ENCODE assay signal across 8 mouse cellular contexts in genomic region chr5:33723641-33724465, GRCm38 (mm10). TPM values are rescaled to one million over a fixed set of nuclear protein-coding genes. Genes with fewer than 3 reads are reported as not detected.
A peak's percentile ranks its signal among the peaks of the same experiment; 100 is the strongest.
DNase-seq lines count a peak whose midpoint lies in the region; ATAC-seq lines count a peak whose summit lies in the region.

No protein-coding gene starts in this region.

- H3K4me1 ChIP-seq in brown adipose tissue, adult 24 weeks (ENCODE audit: control insufficient read depth, insufficient read depth, insufficient read length, low read length) = peaks cover 4% of the 10 kb centered on the region; the same call in 1 of the 2 replicates
- peaks cover 37% of the 10 kb centered on the region for H3K4me1 ChIP-seq in intestine, embryonic 16.5 days (ENCODE audit: control insufficient read depth, insufficient read depth, low read length)

- intact Hi-C loops in gastrocnemius, postnatal 36 days (cut with DNase I) = no loop called here

- ATAC-seq in intestine, embryonic 16.5 days = peak; percentile 62
- no peak for ATAC-seq in cerebellum, adult (ENCODE audit: insufficient number of reproducible peaks, low FRiP score, low TSS enrichment)

- H3K4me2 ChIP-seq in intestine, embryonic 16.5 days (ENCODE audit: low read depth, low read length) = peak overlapping the region; percentile 99

- H3K27me3 ChIP-seq in intestine, embryonic 16.5 days (replicated peaks; ENCODE audit: control insufficient read depth, insufficient read depth, low read length) = 0 out of 2 replicates have a peak, but pooled peaks cover 5% of the 10 kb centered on the region

- 9% methylated on average over 36 of the region's 36 CpGs for WGBS in intestine, embryonic 16.5 days

- DNase-seq in embryo, embryonic 10 days (ENCODE audit: low spot score) = peak; percentile 75
- DNase-seq in embryo, embryonic 11 days = no peak
- DNase-seq in mesoderm, embryonic 11.5 days (ENCODE audit: low read depth, low spot score) = peak; percentile 65
- no peak for DNase-seq in T-cell, adult 2 months (ENCODE audit: low spot score)
- DNase-seq in gastrocnemius, postnatal 36 days = no peak

- H3K27ac ChIP-seq in brown adipose tissue, adult 24 weeks (replicated peaks; ENCODE audit: low read depth, low read length) = no peak overlapping the region
- peak overlapping the region; percentile 89 for H3K27ac ChIP-seq in intestine, embryonic 16.5 days (ENCODE audit: low read length)

- H3K4me3 ChIP-seq in brown adipose tissue, adult 24 weeks (ENCODE audit: insufficient read depth, low read depth, low read length) = peak overlapping the region; percentile 60
- H3K4me3 ChIP-seq in intestine, embryonic 16.5 days (ENCODE audit: low read length) = peak overlapping the region; percentile 61

- no peaks in the 10 kb centered on the region for H3K36me3 ChIP-seq in intestine, embryonic 16.5 days (ENCODE audit: control insufficient read depth, insufficient read depth, low read length)

- no peaks in the 10 kb centered on the region for H3K9me3 ChIP-seq in intestine, embryonic 16.5 days (ENCODE audit: control insufficient read depth, low read length)

- H3K9ac ChIP-seq in intestine, embryonic 16.5 days (ENCODE audit: low read depth, low read length) = peak overlapping the region; percentile 85

RNA-seq across cellular contexts. Expression of gene Fgfr3, which starts 2.4 kb away (rescaled TPM):
- 1.0 and 3.5 TPM in 2 replicates for polyA plus RNA-seq in brown adipose tissue, adult 24 weeks (2012; ENCODE audit: insufficient read depth, insufficient read length, missing spikeins)
- 9.0 and 9.8 TPM in 2 replicates for polyA plus RNA-seq in intestine, embryonic 16.5 days (2015; fragmentation: Nextera tagmentation; extraction: Ambion mirVana)
- 1 to 10 TPM; 3.1 to 5.0 TPM for total RNA-seq in gastrocnemius, postnatal 36 days (2021)

RNA-seq across cellular contexts. Expression of gene Letm1, which starts 58.8 kb away (rescaled TPM):
- polyA plus RNA-seq in brown adipose tissue, adult 24 weeks (2012; ENCODE audit: insufficient read depth, insufficient read length, missing spikeins) = 124 and 126 TPM in 2 replicates
- polyA plus RNA-seq in intestine, embryonic 16.5 days (2015; fragmentation: Nextera tagmentation; extraction: Ambion mirVana) = 37.5 and 38.3 TPM in 2 replicates
- total RNA-seq in gastrocnemius, postnatal 36 days (2021) = 10 to 100 TPM; 76.2 to 79.8 TPM

Comparison
In these comparisons a context has a peak if more than half of its experiments do, and no peak if none do; other contexts are left out.
1. DNase-seq: peak in embryo, embryonic 10 days (single experiment) and mesoderm, embryonic 11.5 days (single experiment); none in embryo, embryonic 11 days (single experiment), T-cell, adult 2 months (single experiment) and gastrocnemius, postnatal 36 days (0 of 2).